Mouse (Mus musculus) liver, adult 2 months (tissue): ENCODE data around the gene Ano3. TPM values are rescaled to one million over a fixed set of nuclear protein-coding genes. Genes with fewer than 3 reads are reported as not detected.

Source experiments
- DNase-seq: peaks from one replicate; pipeline ENCODE4 v3.0.0-alpha.2; 2011; ENCODE audit warnings: low read depth, low spot score; ENCODE audit errors: extremely low read depth
- H3K27ac ChIP-seq: fragments of 200-500 bp; replicated peaks from 2 replicates; pipeline ENCODE4 v1.5.1; 2012; ENCODE audit warnings: low read depth, mild to moderate bottlenecking, control low read depth, inconsistent platforms, low read length; ENCODE audit not compliant: insufficient read depth
- H3K27me3 ChIP-seq: fragments of 200-500 bp; 2 replicates; pipeline ENCODE4 v1.6.1; 2012; ENCODE audit warnings: mild to moderate bottlenecking, moderate library complexity, low read length, inconsistent platforms; ENCODE audit not compliant: control insufficient read depth, insufficient read depth
- H3K36me3 ChIP-seq: fragments of 200-500 bp; 2 replicates; pipeline ENCODE4 v1.6.1; 2012; ENCODE audit warnings: low read length, inconsistent platforms; ENCODE audit not compliant: control insufficient read depth, insufficient read depth
- H3K4me1 ChIP-seq: fragments of 200-500 bp; 2 replicates; pipeline ENCODE4 v1.6.1; 2011; ENCODE audit warnings: low read length; ENCODE audit not compliant: control insufficient read depth, insufficient read depth
- H3K4me3 ChIP-seq: fragments of 200-500 bp; 2 replicates; pipeline ENCODE4 v1.5.1; 2011; ENCODE audit warnings: low read depth, mild to moderate bottlenecking, control low read depth, low read length, moderate library complexity; ENCODE audit not compliant: insufficient read depth
- H3K79me2 ChIP-seq: fragments of 200-500 bp; 2 replicates; pipeline ENCODE4 v1.6.1; 2012; ENCODE audit warnings: inconsistent platforms, mild to moderate bottlenecking, low read length, moderate library complexity; ENCODE audit not compliant: control insufficient read depth, insufficient read depth
- H3K9ac ChIP-seq: fragments of 200-500 bp; 2 replicates; pipeline ENCODE4 v1.6.1; 2012; ENCODE audit warnings: low read depth, mild to moderate bottlenecking, control low read depth, inconsistent platforms, low read length
- CTCF ChIP-seq: fragments of 200-500 bp; IDR thresholded peaks from 2 replicates; pipeline ENCODE4 v1.5.1; 2011; ENCODE audit warnings: low read depth, low read length, control low read depth
- POLR2A ChIP-seq: fragments of 200-500 bp; IDR thresholded peaks from 2 replicates; pipeline ENCODE4 v1.6.1; 2011; ENCODE audit warnings: low read length, control low read depth; ENCODE audit not compliant: insufficient read depth; ENCODE audit errors: extremely low read depth
- WGBS: fragments of 180-500 bp; shearing (Covaris S2); methylation state at CpG from one replicate; pipeline ENCODE4 v1.1.7; 2018; 5-methylcytosine and 5-hydroxymethylcytosine counted together
- polyA plus RNA-seq: library from polyadenylated mRNA; depleted of rRNA; stranded (reverse); fragments of >200 nt; gene quantifications from 2 replicates; pipeline ENCODE4 v1.2.3, GENCODE M21; 2012
- total RNA-seq: library from RNA; depleted of rRNA; stranded (reverse); fragments of >200 nt; gene quantifications from 2 replicates; pipeline ENCODE4 v1.2.3, GENCODE M21; 2014

Gene Ano3
- total and polyA plus RNA-seq, 2 experiments = not detected

GRCm38 (mm10) chr2:110976871-110977270 is 26.1 kb upstream of the Ano3 start:
- no peaks in the 10 kb centered on the region for H3K79me2 ChIP-seq
- no peaks in the 10 kb centered on the region for H3K27me3 ChIP-seq
- no peak overlapping the region for H3K4me3 ChIP-seq
- no peaks in the 10 kb centered on the region for H3K4me1 ChIP-seq
- no peak overlapping the region for H3K9ac ChIP-seq
- H3K27ac ChIP-seq = no peak overlapping the region
- no peak for TF ChIP-seq POLR2A
- no peak for TF ChIP-seq CTCF
- 65% methylated on average over 2 of the region's 2 CpGs for WGBS
- H3K36me3 ChIP-seq = no peaks in the 10 kb centered on the region
- no peak for DNase-seq

- no peaks in the 10 kb centered on the region for H3K36me3 ChIP-seq
- H3K27me3 ChIP-seq = no peaks in the 10 kb centered on the region
- TF ChIP-seq POLR2A (no peak), CTCF (no peak)
- H3K4me3 ChIP-seq = no peak overlapping the region
- no peaks in the 10 kb centered on the region for H3K4me1 ChIP-seq
- H3K9ac ChIP-seq = no peak overlapping the region
- H3K27ac ChIP-seq = no peak overlapping the region
- no peak for DNase-seq
- 74% methylated on average over 2 of the region's 2 CpGs for WGBS
- no peaks in the 10 kb centered on the region for H3K79me2 ChIP-seq
Measured at GRCm38 (mm10) chr2:110970158-110970557, 19.4 kb upstream of the Ano3 start.

GRCm38 (mm10) chr2:110965398-110965797 is 14.7 kb upstream of the Ano3 start:
- 93% methylated on average over 3 of the region's 3 CpGs for WGBS

GRCm38 (mm10) chr2:110950432-110950803 is 305 bp downstream of the Ano3 start:
- Histone ChIP-seq H3K79me2 (no peaks in the 10 kb centered on the region), H3K27ac (no peak overlapping the region), H3K4me1 (no peaks in the 10 kb centered on the region), H3K27me3 (no peaks in the 10 kb centered on the region), H3K36me3 (no peaks in the 10 kb centered on the region), H3K9ac (no peak overlapping the region), H3K4me3 (no peak overlapping the region)
- no peak for DNase-seq
- WGBS = 49% methylated on average over 3 of the region's 3 CpGs
- TF ChIP-seq POLR2A = no peak
- TF ChIP-seq CTCF = no peak

More at GRCm38 (mm10) chr2:110965398-110965797, 14.7 kb upstream of the Ano3 start:
- Histone ChIP-seq H3K79me2 (no peaks in the 10 kb centered on the region), H3K27ac (no peak overlapping the region), H3K4me3 (no peak overlapping the region), H3K9ac (no peak overlapping the region), H3K4me1 (no peaks in the 10 kb centered on the region), H3K36me3 (no peaks in the 10 kb centered on the region), H3K27me3 (no peaks in the 10 kb centered on the region)
- no peak for TF ChIP-seq CTCF
- TF ChIP-seq POLR2A = no peak
- DNase-seq = no peak

GRCm38 (mm10) chr2:110949679-110950431 is 868 bp downstream of the Ano3 start:
- no peaks in the 10 kb centered on the region for H3K79me2 ChIP-seq
- no peaks in the 10 kb centered on the region for H3K36me3 ChIP-seq
- H3K9ac ChIP-seq = no peak overlapping the region
- DNase-seq = no peak
- 8% methylated on average over 20 of the region's 20 CpGs for WGBS
- TF ChIP-seq POLR2A = no peak
- no peak for TF ChIP-seq CTCF
- no peak overlapping the region for H3K4me3 ChIP-seq
- no peak overlapping the region for H3K27ac ChIP-seq
- no peaks in the 10 kb centered on the region for H3K4me1 ChIP-seq
- H3K27me3 ChIP-seq = no peaks in the 10 kb centered on the region

- H3K79me2 ChIP-seq = no peaks in the 10 kb centered on the region
- 62% methylated on average over 1 of the region's 1 CpGs for WGBS
Measured at GRCm38 (mm10) chr2:110945171-110945570, 5.6 kb downstream of the Ano3 start.

More at GRCm38 (mm10) chr2:110945171-110945570, 5.6 kb downstream of the Ano3 start:
- Histone ChIP-seq H3K27ac (no peak overlapping the region), H3K4me3 (no peak overlapping the region), H3K9ac (no peak overlapping the region), H3K36me3 (no peaks in the 10 kb centered on the region), H3K27me3 (no peaks in the 10 kb centered on the region), H3K4me1 (no peaks in the 10 kb centered on the region)
- TF ChIP-seq CTCF = no peak
- no peak for TF ChIP-seq POLR2A
- DNase-seq = no peak
